Mouse (Mus musculus): ENCODE results near the gene Focad. TPM values are rescaled to one million over a fixed set of nuclear protein-coding genes. Genes with fewer than 3 reads are reported as not detected.

Focad gene
- total RNA-seq, 2 experiments from 2014 or later: 56.9 to 59.4 TPM

- DNase-seq (ENCODE audit: low spot score in 2 of 2): no peak
Observed at GRCm38 (mm10) chr4:88448976-88449375, 354.5 kb downstream of the Focad start.

- DNase-seq (ENCODE audit: low spot score in 2 of 2): no peak
Observed at GRCm38 (mm10) chr4:88450087-88450765, 355.8 kb downstream of the Focad start.

GRCm38 (mm10) chr4:88458093-88458492 is 363.7 kb downstream of the Focad start:
- no peak for DNase-seq (ENCODE audit: low spot score in 2 of 2)

GRCm38 (mm10) chr4:88458673-88459072 is 364.2 kb downstream of the Focad start:
- DNase-seq (ENCODE audit: low spot score in 2 of 2): no peak

Small RNAs within 50 kb of the gene (microRNA-seq; reads per million reads assigned to microRNA genes)
- gene Mir491: 62.7 to 72.0 reads per million in 2 experiments

Other genes starting within 250 kb of the Focad start
- gene Mllt3, start 61.3 kb upstream of the Focad start, total RNA-seq (2021): 10 to 100 TPM; 50.9 to 58.1 TPM